Mouse (Mus musculus) gastrocnemius, adult 18-20 months (tissue): ENCODE measurements around the gene Tmem131l. TPM values are rescaled to one million over a fixed set of nuclear protein-coding genes. Genes with fewer than 3 reads are reported as not detected.
"Not testable (repeated sequence)": the region's sequence is repeated elsewhere in the genome, so short reads cannot be mapped to it uniquely, and the experiment has no call there.

Experiments used
- DNase-seq: peaks from one replicate; pipeline ENCODE4 v3.0.0; 2021; ENCODE audit warnings: low spot score
- total RNA-seq, 2 experiments: library from RNA; stranded (reverse); gene quantifications; 2 replicates each; pipeline ENCODE4 v1.2.3; 2021

Gene Tmem131l
- total RNA-seq, 2 experiments from 2014 or later: 10.6 to 13.5 TPM

DNA sequence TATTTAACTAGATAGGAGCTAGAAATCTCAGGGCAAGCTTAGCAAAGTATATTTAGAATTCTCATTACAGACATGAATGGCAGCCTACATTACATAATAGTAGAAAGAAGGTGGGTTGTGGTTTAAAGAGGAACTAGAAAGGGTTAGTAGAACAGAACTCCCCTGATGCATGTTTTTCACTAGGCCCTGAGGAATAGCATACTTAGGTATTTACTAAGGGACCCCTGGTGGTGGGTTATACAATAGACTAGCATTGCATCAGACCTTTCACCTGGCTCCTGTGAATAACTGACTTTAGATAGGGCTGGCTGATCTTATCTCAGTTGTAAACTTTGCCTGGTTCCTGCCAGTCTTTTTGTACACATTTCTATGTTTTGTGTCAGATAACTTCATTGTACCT, 172.9 kb downstream of the Tmem131l start:
- DNase-seq: not testable (repeated sequence)

DNA sequence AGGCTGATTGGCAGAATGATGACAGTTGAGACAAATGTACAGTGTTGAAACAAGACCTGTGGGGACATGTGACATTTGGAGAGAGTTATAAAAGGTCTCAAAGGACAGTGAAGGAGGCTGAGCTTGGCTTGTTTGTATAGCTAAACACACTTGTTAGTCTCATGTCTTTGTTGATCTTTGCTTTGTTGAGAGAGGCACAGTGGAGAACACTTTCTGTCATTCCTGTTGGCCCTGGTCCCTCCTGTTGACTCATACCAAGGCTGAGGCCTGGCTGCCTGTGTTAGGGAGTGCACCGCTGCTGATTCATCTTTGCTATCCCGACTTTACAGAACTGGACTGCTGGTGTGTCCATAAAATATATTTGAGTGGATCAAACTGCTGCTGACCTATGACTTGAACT, 174.8 kb downstream of the Tmem131l start:
- peak; percentile 54 for DNase-seq

DNA sequence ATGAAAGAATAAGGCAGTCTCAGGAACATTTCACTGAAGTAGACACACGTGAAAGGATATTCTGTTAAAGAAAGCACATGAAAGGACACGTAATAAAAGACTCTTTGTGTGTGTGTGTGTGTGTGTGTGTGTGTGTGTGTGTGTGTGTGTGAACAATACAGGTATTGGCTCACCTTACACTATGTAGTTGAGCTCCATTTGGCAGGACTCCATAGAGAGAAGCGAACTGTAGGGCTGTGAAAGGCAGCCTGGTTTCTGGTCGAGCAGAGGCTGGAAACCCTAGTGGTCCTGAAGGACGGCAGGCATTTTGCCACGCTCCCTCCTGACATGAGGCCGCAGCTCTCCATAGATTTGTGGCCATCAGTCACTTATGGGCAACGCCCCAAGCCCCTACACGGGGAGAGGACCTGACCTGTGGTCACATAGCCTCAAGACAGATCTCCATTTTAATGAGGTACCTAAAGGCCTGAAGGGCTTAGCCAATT, 175.9 kb downstream of the Tmem131l start:
- no peak for DNase-seq

DNA sequence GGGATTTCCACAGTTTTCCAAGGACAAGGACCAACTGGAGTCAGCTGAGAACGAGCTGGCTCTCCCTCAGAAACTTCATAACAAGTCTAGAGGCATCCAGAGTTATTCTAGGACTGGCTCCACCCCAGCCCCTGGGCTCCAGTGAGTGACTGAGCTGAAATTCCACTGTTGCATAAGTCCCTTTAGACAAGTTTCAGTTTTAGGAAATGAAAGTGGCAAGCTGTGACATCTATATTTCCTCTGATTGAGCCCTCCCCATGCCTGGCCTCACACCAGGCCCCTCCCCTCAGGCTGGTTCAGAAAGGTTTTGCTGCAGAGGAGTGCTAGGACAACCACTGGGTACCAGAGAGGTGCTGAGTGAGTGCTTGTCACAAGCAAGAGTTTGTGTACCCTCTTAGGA, 177.0 kb downstream of the Tmem131l start:
- peak; percentile 90 for DNase-seq

DNA sequence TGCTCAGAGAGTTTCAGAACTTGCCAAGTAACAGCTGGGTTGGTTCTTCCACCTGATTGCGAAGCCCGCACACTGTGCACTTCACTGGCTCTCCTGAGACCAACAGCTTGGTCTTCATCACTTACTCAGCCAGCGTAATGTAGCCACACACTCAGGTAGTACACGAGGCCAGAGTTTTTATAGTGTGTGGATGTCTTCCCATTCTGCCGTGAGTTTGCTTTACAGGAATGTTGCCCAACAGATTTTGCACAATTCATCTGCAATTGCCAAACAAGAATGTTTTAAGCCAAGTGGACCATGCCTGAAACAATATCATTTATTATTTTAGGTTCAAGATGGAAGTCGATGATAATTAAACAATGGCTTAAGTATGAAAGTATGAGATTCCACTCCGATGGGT, 180.4 kb downstream of the Tmem131l start:
- no peak for DNase-seq

DNA sequence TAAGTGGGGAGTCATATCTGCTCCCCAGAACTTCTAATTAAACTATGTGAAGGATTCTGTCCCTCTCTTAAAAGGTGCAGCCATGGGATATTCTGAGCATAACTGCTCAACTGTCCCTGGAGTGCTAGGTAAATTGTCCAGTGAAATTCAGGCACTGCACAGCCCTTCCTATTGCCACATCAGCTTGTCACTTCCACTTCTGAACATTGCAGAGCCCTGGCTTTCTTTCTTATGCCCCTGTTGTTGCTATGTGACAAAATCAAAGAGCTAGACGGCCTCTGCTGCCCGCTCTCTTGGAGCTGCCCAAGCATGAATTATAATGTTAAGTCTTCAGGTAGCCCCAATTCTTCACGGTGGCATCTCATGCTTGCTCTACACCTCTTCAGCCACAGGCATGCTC, 180.9 kb downstream of the Tmem131l start:
- DNase-seq: no peak

DNA sequence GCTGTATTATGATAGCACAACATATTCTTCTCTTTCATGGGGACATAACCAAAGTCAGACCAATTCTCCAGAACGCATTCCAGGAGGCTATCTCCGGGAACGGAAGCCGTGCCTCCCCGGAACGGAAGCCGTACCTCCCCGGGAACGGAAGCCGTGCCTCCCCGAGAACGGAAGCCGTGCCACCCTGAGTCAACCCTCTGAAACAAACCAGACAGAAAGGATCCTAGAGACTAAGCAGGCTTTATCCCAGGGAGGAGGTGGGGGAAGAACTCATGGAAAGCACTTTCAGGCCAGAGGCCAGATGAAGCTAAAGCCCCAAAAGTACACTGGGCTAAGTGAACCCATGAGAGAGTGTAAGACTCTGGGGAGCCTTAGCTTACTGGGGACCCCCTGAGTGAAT, 182.4 kb downstream of the Tmem131l start:
- no peak for DNase-seq

DNA sequence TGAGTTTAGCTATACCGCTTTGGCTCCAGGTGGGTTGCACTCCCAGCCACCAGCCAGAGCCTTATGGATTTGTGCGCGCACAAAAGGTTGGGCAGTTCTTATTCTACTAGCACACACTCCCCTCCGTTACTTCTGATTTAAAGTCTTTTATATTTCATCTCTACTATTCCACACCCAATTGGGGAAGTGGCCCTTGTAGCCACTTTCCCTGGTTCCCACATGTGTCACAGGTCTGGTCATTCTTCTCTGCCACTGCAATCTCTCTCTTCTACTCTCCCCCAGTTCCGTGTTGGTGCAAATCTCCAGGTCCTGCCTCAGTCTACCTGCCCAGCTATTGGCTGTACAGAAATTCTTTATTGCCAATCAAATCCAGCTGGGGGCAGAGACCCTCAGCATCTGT, 184.3 kb downstream of the Tmem131l start:
- DNase-seq: no peak

DNA sequence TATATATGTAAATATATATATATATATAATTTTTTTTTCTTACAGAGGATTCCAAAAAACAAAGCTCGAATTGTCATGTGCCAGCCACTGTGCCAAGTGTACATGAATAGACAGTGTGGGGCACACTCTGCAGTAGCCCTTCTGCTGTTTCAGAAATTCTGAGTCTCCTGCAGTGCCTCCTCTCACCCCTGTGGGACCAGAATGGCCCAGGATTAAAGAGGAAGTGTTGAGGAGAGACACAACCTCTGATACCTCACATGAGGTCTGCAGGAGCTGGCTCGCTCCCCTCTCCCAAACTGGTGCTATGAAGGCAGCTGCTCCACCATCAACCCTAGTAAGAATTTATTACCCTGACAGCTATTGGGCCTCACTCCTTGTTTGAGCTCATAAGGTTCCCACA, 190.6 kb downstream of the Tmem131l start:
- DNase-seq: no peak

Other genes starting within 250 kb of the Tmem131l start
- gene Tlr2, start 198.4 kb downstream of the Tmem131l start, total RNA-seq: under 1 TPM; 0.27 to 0.55 TPM
- gene Mnd1, start 115.6 kb upstream of the Tmem131l start, total RNA-seq: 1 to 10 TPM in 1 of 2 experiments, under 1 TPM in 1; 0.80 to 1.2 TPM
- gene Gm6525, start 133.9 kb upstream of the Tmem131l start, total RNA-seq: not detected